Mouse (Mus musculus): ENCODE measurements at regions not wholly inside any gene's neighbourhood (a gene's known extent, or its start where the extent isn't known, plus 50 kb on each side); places are given as distances from the start of the nearest gene placed in this dataset.

GRCm38 (mm10) chr16:87134452-87134851, 219.5 kb upstream of the N6amt1 start:
- TF ChIP-seq CTCF (IDR thresholded peaks at IDR 0.05; ENCODE audit: low read depth) = no peak
- TF ChIP-seq EP300 (IDR thresholded peaks at IDR 0.05; ENCODE audit: low read depth) = no peak
- H3K9ac ChIP-seq (replicated peaks) = no peak overlapping the region
- no peak overlapping the region for H3K4me2 ChIP-seq (ENCODE audit: low read depth, low read length)
- no peaks in the 10 kb centered on the region for H3K36me3 ChIP-seq (replicated peaks; ENCODE audit: insufficient read depth, low read length)
- no peak overlapping the region for H3K4me3 ChIP-seq (ENCODE audit: low read depth, low read length)
- no peaks in the 10 kb centered on the region for H3K9me3 ChIP-seq (ENCODE audit: low read length)
- H3K27ac ChIP-seq (ENCODE audit: low read depth) = no peak overlapping the region
- DNase-seq (no peak), ATAC-seq (no peak)
- no peaks in the 10 kb centered on the region for H3K4me1 ChIP-seq (ENCODE audit: insufficient read depth)
- no peaks in the 10 kb centered on the region for H3K27me3 ChIP-seq (ENCODE audit: insufficient read depth, low read length)

GRCm38 (mm10) chr16:87133874-87134273, 220.1 kb upstream of the N6amt1 start:
- DNase-seq (no peak), ATAC-seq (no peak)
- no peaks in the 10 kb centered on the region for H3K9me3 ChIP-seq (ENCODE audit: low read length)
- H3K27me3 ChIP-seq (ENCODE audit: insufficient read depth, low read length) = no peaks in the 10 kb centered on the region
- no peaks in the 10 kb centered on the region for H3K4me1 ChIP-seq (ENCODE audit: insufficient read depth)
- WGBS (ENCODE audit: insufficient replicate concordance) = 67% methylated on average over 6 of the region's 6 CpGs
- TF ChIP-seq EP300 (IDR thresholded peaks at IDR 0.05; ENCODE audit: low read depth) (no peak), CTCF (IDR thresholded peaks at IDR 0.05; ENCODE audit: low read depth) (no peak)
- no peak overlapping the region for H3K4me2 ChIP-seq (ENCODE audit: low read depth, low read length)
- H3K4me3 ChIP-seq (ENCODE audit: low read depth, low read length) = no peak overlapping the region
- H3K9ac ChIP-seq (replicated peaks) = no peak overlapping the region
- no peak overlapping the region for H3K27ac ChIP-seq (ENCODE audit: low read depth)
- H3K36me3 ChIP-seq (replicated peaks; ENCODE audit: insufficient read depth, low read length) = no peaks in the 10 kb centered on the region

DNA sequence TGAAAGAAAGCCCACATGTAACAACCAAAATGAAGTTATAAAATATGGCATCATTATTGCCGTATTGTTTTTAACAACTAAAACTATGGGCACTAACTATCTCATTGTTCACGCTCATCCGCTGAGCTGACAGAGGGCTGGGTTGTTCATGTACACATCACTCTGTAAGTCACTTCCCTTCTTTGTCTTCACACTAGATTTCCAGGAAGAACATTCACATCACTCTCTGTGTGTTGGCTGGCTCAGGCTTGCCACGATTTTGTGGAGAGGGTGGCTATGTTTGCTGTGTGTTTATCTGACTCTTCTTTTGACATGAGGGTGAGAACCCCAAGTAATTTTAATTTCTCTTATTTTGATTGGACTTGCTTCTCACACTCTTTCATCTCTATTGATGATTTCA, 221.9 kb upstream of the N6amt1 start:
- WGBS (ENCODE audit: insufficient replicate concordance) = 60% methylated on average over 4 of the region's 4 CpGs
- H3K36me3 ChIP-seq (replicated peaks; ENCODE audit: insufficient read depth, low read length) = no peaks in the 10 kb centered on the region
- DNase-seq = no peak
- H3K4me1 ChIP-seq (ENCODE audit: insufficient read depth) = no peaks in the 10 kb centered on the region
- TF ChIP-seq CTCF (IDR thresholded peaks at IDR 0.05; ENCODE audit: low read depth) (no peak), EP300 (IDR thresholded peaks at IDR 0.05; ENCODE audit: low read depth) (no peak)
- no peaks in the 10 kb centered on the region for H3K27me3 ChIP-seq (ENCODE audit: insufficient read depth, low read length)
- H3K9me3 ChIP-seq (ENCODE audit: low read length) = no peaks in the 10 kb centered on the region
- H3K4me2 ChIP-seq (ENCODE audit: low read depth, low read length) = no peak overlapping the region
- H3K9ac ChIP-seq (replicated peaks) = no peak overlapping the region
- H3K27ac ChIP-seq (ENCODE audit: low read depth) = no peak overlapping the region
- no peak for ATAC-seq
- H3K4me3 ChIP-seq (ENCODE audit: low read depth, low read length) = no peak overlapping the region

GRCm38 (mm10) chr16:87130733-87131640, 223.0 kb upstream of the N6amt1 start:
- ATAC-seq (no peak), DNase-seq (no peak)
- no peak overlapping the region for H3K4me2 ChIP-seq (ENCODE audit: low read depth, low read length)
- H3K27me3 ChIP-seq (ENCODE audit: insufficient read depth, low read length) = no peaks in the 10 kb centered on the region
- no peak overlapping the region for H3K4me3 ChIP-seq (ENCODE audit: low read depth, low read length)
- H3K27ac ChIP-seq (ENCODE audit: low read depth) = no peak overlapping the region
- TF ChIP-seq CTCF (IDR thresholded peaks at IDR 0.05; ENCODE audit: low read depth) (no peak), EP300 (IDR thresholded peaks at IDR 0.05; ENCODE audit: low read depth) (no peak)
- no peaks in the 10 kb centered on the region for H3K9me3 ChIP-seq (ENCODE audit: low read length)
- H3K36me3 ChIP-seq (replicated peaks; ENCODE audit: insufficient read depth, low read length) = no peaks in the 10 kb centered on the region
- WGBS (ENCODE audit: insufficient replicate concordance) = 67% methylated on average over 12 of the region's 12 CpGs
- no peak overlapping the region for H3K9ac ChIP-seq (replicated peaks)
- H3K4me1 ChIP-seq (ENCODE audit: insufficient read depth) = no peaks in the 10 kb centered on the region

- Histone ChIP-seq H3K27ac (ENCODE audit: low read depth) (no peak overlapping the region), H3K4me2 (ENCODE audit: low read depth, low read length) (no peak overlapping the region), H3K36me3 (replicated peaks; ENCODE audit: insufficient read depth, low read length) (no peaks in the 10 kb centered on the region), H3K9ac (replicated peaks) (no peak overlapping the region), H3K27me3 (ENCODE audit: insufficient read depth, low read length) (no peaks in the 10 kb centered on the region), H3K4me1 (ENCODE audit: insufficient read depth) (no peaks in the 10 kb centered on the region), H3K4me3 (ENCODE audit: low read depth, low read length) (no peak overlapping the region), H3K9me3 (ENCODE audit: low read length) (no peaks in the 10 kb centered on the region)
- 90% methylated on average over 3 of the region's 3 CpGs for WGBS (ENCODE audit: insufficient replicate concordance)
- ATAC-seq (no peak), DNase-seq (no peak)
- no peak for TF ChIP-seq CTCF (IDR thresholded peaks at IDR 0.05; ENCODE audit: low read depth)
- TF ChIP-seq EP300 (IDR thresholded peaks at IDR 0.05; ENCODE audit: low read depth) = no peak
These were observed 225.0 kb upstream of the N6amt1 start for GRCm38 (mm10) chr16:87129021-87129420.

- H3K4me2 ChIP-seq (ENCODE audit: low read depth, low read length) = peak overlapping the region; percentile 26; the same call in 1 of the 2 replicates
- DNase-seq (peak; percentile 21), ATAC-seq (peak; percentile 38; the same call in 1 of the 2 replicates)
- no peaks in the 10 kb centered on the region for H3K36me3 ChIP-seq (replicated peaks; ENCODE audit: insufficient read depth, low read length)
- WGBS (ENCODE audit: insufficient replicate concordance) = 45% methylated on average over 13 of the region's 13 CpGs
- H3K27me3 ChIP-seq (ENCODE audit: insufficient read depth, low read length) = no peaks in the 10 kb centered on the region
- no peak overlapping the region for H3K27ac ChIP-seq (ENCODE audit: low read depth)
- no peak overlapping the region for H3K9ac ChIP-seq (replicated peaks)
- no peaks in the 10 kb centered on the region for H3K9me3 ChIP-seq (ENCODE audit: low read length)
- H3K4me1 ChIP-seq (ENCODE audit: insufficient read depth) = no peaks in the 10 kb centered on the region
- no peak overlapping the region for H3K4me3 ChIP-seq (ENCODE audit: low read depth, low read length)
- TF ChIP-seq EP300 (IDR thresholded peaks at IDR 0.05; ENCODE audit: low read depth) (no peak), CTCF (IDR thresholded peaks at IDR 0.05; ENCODE audit: low read depth) (no peak)
These were observed 225.8 kb upstream of the N6amt1 start for GRCm38 (mm10) chr16:87128230-87128629.

Data from liver, postnatal 0 days (tissue).